Mouse (Mus musculus): ENCODE measurements around the gene Osbpl10.
"Not testable (repeated sequence)": the region's sequence is repeated elsewhere in the genome, so short reads cannot be mapped to it uniquely, and the experiment has no call there.

Gene Osbpl10

GRCm38 (mm10) chr9:114985741-114986140 lies 7.4 kb downstream of the Osbpl10 start:
- DNase-seq = no peak

- DNase-seq = no peak
These were observed 8.0 kb downstream of the Osbpl10 start for GRCm38 (mm10) chr9:114986361-114986760.

GRCm38 (mm10) chr9:114988029-114988428 lies 9.7 kb downstream of the Osbpl10 start:
- DNase-seq = no peak

GRCm38 (mm10) chr9:114988610-114989327 lies 10.4 kb downstream of the Osbpl10 start:
- DNase-seq = no peak

GRCm38 (mm10) chr9:114990421-114990820 lies 12.1 kb downstream of the Osbpl10 start:
- DNase-seq = peak; percentile 40

GRCm38 (mm10) chr9:114992528-114992927 lies 14.2 kb downstream of the Osbpl10 start:
- DNase-seq = no peak

GRCm38 (mm10) chr9:114995250-114995649 lies 16.9 kb downstream of the Osbpl10 start:
- DNase-seq = no peak

- no peak for DNase-seq
These were observed 17.3 kb downstream of the Osbpl10 start for GRCm38 (mm10) chr9:114995716-114996115.

- no peak for DNase-seq
These were observed 18.1 kb downstream of the Osbpl10 start for GRCm38 (mm10) chr9:114996489-114996888.

GRCm38 (mm10) chr9:114999010-114999770 lies 20.8 kb downstream of the Osbpl10 start:
- DNase-seq = no peak

GRCm38 (mm10) chr9:114999771-115000146 lies 21.4 kb downstream of the Osbpl10 start:
- no peak for DNase-seq

GRCm38 (mm10) chr9:115005446-115005845 lies 27.1 kb downstream of the Osbpl10 start:
- DNase-seq = no peak

- no peak for DNase-seq
These were observed 29.4 kb downstream of the Osbpl10 start for GRCm38 (mm10) chr9:115007776-115008175.

GRCm38 (mm10) chr9:115008194-115008593 lies 29.8 kb downstream of the Osbpl10 start:
- DNase-seq = no peak

GRCm38 (mm10) chr9:115012367-115012766 lies 34.0 kb downstream of the Osbpl10 start:
- no peak for DNase-seq

GRCm38 (mm10) chr9:115020141-115020540 lies 41.8 kb downstream of the Osbpl10 start:
- DNase-seq = no peak

GRCm38 (mm10) chr9:115021419-115021818 lies 43.0 kb downstream of the Osbpl10 start:
- no peak for DNase-seq

GRCm38 (mm10) chr9:115023137-115023536 lies 44.8 kb downstream of the Osbpl10 start:
- DNase-seq = no peak

- DNase-seq = no peak
These were observed 45.5 kb downstream of the Osbpl10 start for GRCm38 (mm10) chr9:115023708-115024383.

- DNase-seq = no peak
These were observed 50.9 kb downstream of the Osbpl10 start for GRCm38 (mm10) chr9:115029307-115029706.

GRCm38 (mm10) chr9:115030581-115030980 lies 52.2 kb downstream of the Osbpl10 start:
- no peak for DNase-seq

GRCm38 (mm10) chr9:115031046-115031445 lies 52.7 kb downstream of the Osbpl10 start:
- DNase-seq = not testable (repeated sequence)

GRCm38 (mm10) chr9:115032786-115033185 lies 54.4 kb downstream of the Osbpl10 start:
- DNase-seq = no peak

- DNase-seq = no peak
These were observed 55.9 kb downstream of the Osbpl10 start for GRCm38 (mm10) chr9:115034271-115034670.
